Mouse (Mus musculus): ENCODE measurements around the gene Igf2bp3.

- TF ChIP-seq POLR2A (IDR thresholded peaks at IDR 0.05; ENCODE audit: low read depth, low read length) (no peak), CTCF (IDR thresholded peaks at IDR 0.05; ENCODE audit: borderline replicate concordance, insufficient read depth, low read length) (no peak)
Measured at GRCm38 (mm10) chr6:49146461-49146860, 68.3 kb downstream of the Igf2bp3 start.

All from embryonic fibroblast, embryonic 13.5 days (primary cell).